Mouse (Mus musculus) bone marrow, adult 2 months (tissue): ENCODE results near the gene Ctf2. TPM values are rescaled to one million over a fixed set of nuclear protein-coding genes. Genes with fewer than 3 reads are reported as not detected.

Experiments used
- H3K27ac ChIP-seq: fragments of 200-500 bp; 2 replicates; pipeline ENCODE4 v1.5.1; 2012; ENCODE audit warnings: low read depth, mild to moderate bottlenecking, control low read depth, inconsistent platforms, low read length; ENCODE audit not compliant: control insufficient read depth, poor library complexity, insufficient read depth
- H3K4me1 ChIP-seq: fragments of 200-500 bp; 2 replicates; pipeline ENCODE4 v1.6.1; 2011; ENCODE audit warnings: low read length; ENCODE audit not compliant: control insufficient read depth, insufficient read depth
- H3K4me3 ChIP-seq: fragments of 200-500 bp; replicated peaks from 2 replicates; pipeline ENCODE3; 2011; ENCODE audit warnings: mild to moderate bottlenecking, low read depth, low read length, control low read depth; ENCODE audit not compliant: control insufficient read depth
- CTCF ChIP-seq: fragments of 200-500 bp; IDR thresholded peaks from 2 replicates; pipeline ENCODE4 v1.5.1; 2011; ENCODE audit warnings: low read length, control low read depth; ENCODE audit not compliant: control insufficient read depth, insufficient read depth
- POLR2A ChIP-seq: fragments of 200-500 bp; IDR thresholded peaks from 2 replicates; pipeline ENCODE4 v1.6.1; 2011; ENCODE audit warnings: low read depth, mild to moderate bottlenecking, control low read depth, low read length, borderline replicate concordance; ENCODE audit not compliant: control insufficient read depth
- WGBS: fragments of 180-500 bp; shearing (Covaris S2); methylation state at CpG from one replicate; pipeline ENCODE4 v1.1.7; 2018; 5-methylcytosine and 5-hydroxymethylcytosine counted together
- polyA plus RNA-seq: library from polyadenylated mRNA; stranded (reverse); fragments of >200 nt; gene quantifications from 2 replicates; pipeline ENCODE4 v1.2.4, GENCODE M21; 2011; ENCODE audit warnings: low replicate concordance; ENCODE audit not compliant: missing spikeins, insufficient read depth, insufficient read length

The Ctf2 gene
- polyA plus RNA-seq, 1 experiment, result not detected

- H3K4me1 ChIP-seq, result no peaks in the 10 kb centered on the region
- TF ChIP-seq CTCF, result no peak
- no peak for TF ChIP-seq POLR2A
- no peak overlapping the region for H3K27ac ChIP-seq
- 93% methylated on average over 27 of the region's 27 CpGs for WGBS
- H3K4me3 ChIP-seq, result no peak overlapping the region
Measured at GRCm38 (mm10) chr7:127752069-127752468, 20.1 kb upstream of the Ctf2 start.

GRCm38 (mm10) chr7:127751619-127752018 lies 19.7 kb upstream of the Ctf2 start:
- TF ChIP-seq POLR2A, result no peak
- no peak for TF ChIP-seq CTCF
- WGBS, result 90% methylated on average over 5 of the region's 5 CpGs
- Histone ChIP-seq H3K4me3 (no peak overlapping the region), H3K27ac (no peak overlapping the region), H3K4me1 (no peaks in the 10 kb centered on the region)

GRCm38 (mm10) chr7:127750131-127751127 lies 18.5 kb upstream of the Ctf2 start:
- 85% methylated on average over 19 of the region's 19 CpGs for WGBS
- no peaks in the 10 kb centered on the region for H3K4me1 ChIP-seq
- TF ChIP-seq CTCF, result no peak
- TF ChIP-seq POLR2A, result no peak

GRCm38 (mm10) chr7:127748235-127748560 lies 16.2 kb upstream of the Ctf2 start:
- no peaks in the 10 kb centered on the region for H3K4me1 ChIP-seq
- H3K4me3 ChIP-seq, result no peak overlapping the region
- WGBS, result 95% methylated on average over 28 of the region's 28 CpGs
- TF ChIP-seq POLR2A (no peak), CTCF (no peak)
- H3K27ac ChIP-seq, result no peak overlapping the region

More at GRCm38 (mm10) chr7:127750131-127751127, 18.5 kb upstream of the Ctf2 start:
- Histone ChIP-seq H3K4me3 (no peak overlapping the region), H3K27ac (no peak overlapping the region)

GRCm38 (mm10) chr7:127747559-127748234 lies 15.7 kb upstream of the Ctf2 start:
- Histone ChIP-seq H3K4me3 (no peak overlapping the region), H3K4me1 (no peaks in the 10 kb centered on the region), H3K27ac (no peak overlapping the region)
- TF ChIP-seq CTCF (no peak), POLR2A (no peak)
- 83% methylated on average over 6 of the region's 6 CpGs for WGBS

- Histone ChIP-seq H3K27ac (no peak overlapping the region), H3K4me1 (no peaks in the 10 kb centered on the region), H3K4me3 (no peak overlapping the region)
- no peak for TF ChIP-seq POLR2A
- TF ChIP-seq CTCF, result no peak
- WGBS, result 3% methylated on average over 58 of the region's 62 CpGs
Measured at GRCm38 (mm10) chr7:127746494-127747491, 14.8 kb upstream of the Ctf2 start.

GRCm38 (mm10) chr7:127745652-127746493 lies 13.9 kb upstream of the Ctf2 start:
- under 1% methylated on average over 39 of the region's 39 CpGs for WGBS
- Histone ChIP-seq H3K4me3 (peak overlapping the region; percentile 95), H3K27ac (peak overlapping the region; percentile 83), H3K4me1 (no peaks in the 10 kb centered on the region)
- TF ChIP-seq CTCF (peak; percentile 9; the same call in 1 of the 2 replicates), POLR2A (peak; percentile 39; the same call in 1 of the 2 replicates)
